Mouse (Mus musculus): Measurements from ENCODE around the gene Map2k7. TPM values are rescaled to one million over a fixed set of nuclear protein-coding genes. Genes with fewer than 3 reads are reported as not detected.
"Not testable (repeated sequence)": the region's sequence is repeated elsewhere in the genome, so short reads cannot be mapped to it uniquely, and the experiment has no call there.

Gene Map2k7
- polyA plus RNA-seq, 1 experiment from 2014 or later = 24.6 TPM

DNA sequence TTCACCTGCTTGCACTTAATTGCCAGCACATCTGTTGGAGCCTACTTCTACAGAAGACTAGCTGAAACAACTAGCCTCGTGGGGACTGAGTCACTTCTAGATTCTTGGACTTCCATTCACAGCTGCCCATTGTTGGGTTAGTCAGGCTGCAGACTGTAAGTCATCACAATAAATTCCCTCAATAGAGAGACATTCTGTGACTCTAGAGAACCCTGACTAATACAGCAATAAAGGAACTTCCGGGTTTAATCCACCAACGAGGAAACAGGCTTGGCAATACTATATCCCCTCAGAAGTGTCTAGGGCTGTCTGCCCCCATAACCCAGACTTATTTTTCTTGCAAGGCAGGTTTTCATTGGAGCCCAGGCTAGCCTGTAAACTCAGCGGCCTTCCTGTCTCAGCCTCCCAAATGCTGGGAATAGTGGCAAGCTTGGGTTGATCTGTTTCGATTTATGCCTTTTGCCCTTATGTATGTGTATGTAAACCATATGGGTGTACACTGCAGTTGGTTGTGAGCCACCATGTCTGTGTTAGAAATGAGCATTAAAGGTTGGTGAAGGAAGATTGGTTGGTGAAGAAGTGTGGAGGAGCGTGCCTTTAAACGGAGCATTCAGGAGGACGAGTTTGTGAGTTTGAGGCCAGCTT is 13.7 kb downstream of the Map2k7 start:
- Histone ChIP-seq H3K36me3 (peaks cover 27% of the 10 kb centered on the region), H3K27me3 (replicated peaks) (no peaks in the 10 kb centered on the region), H3K4me1 (peaks cover 27% of the 10 kb centered on the region), H3K4me3 (replicated peaks) (peak overlapping the region; percentile 92), H3K27ac (peak overlapping the region; percentile 31; the same call in 1 of the 2 replicates), H3K9ac (no peak overlapping the region), H3K9me3 (no peaks in the 10 kb centered on the region), H3K4me2 (peak overlapping the region; percentile 68)
- WGBS = 42% methylated on average over 8 of the region's 8 CpGs
- ATAC-seq (ENCODE audit: insufficient read depth, low FRiP score, low read depth) = no peak

DNA sequence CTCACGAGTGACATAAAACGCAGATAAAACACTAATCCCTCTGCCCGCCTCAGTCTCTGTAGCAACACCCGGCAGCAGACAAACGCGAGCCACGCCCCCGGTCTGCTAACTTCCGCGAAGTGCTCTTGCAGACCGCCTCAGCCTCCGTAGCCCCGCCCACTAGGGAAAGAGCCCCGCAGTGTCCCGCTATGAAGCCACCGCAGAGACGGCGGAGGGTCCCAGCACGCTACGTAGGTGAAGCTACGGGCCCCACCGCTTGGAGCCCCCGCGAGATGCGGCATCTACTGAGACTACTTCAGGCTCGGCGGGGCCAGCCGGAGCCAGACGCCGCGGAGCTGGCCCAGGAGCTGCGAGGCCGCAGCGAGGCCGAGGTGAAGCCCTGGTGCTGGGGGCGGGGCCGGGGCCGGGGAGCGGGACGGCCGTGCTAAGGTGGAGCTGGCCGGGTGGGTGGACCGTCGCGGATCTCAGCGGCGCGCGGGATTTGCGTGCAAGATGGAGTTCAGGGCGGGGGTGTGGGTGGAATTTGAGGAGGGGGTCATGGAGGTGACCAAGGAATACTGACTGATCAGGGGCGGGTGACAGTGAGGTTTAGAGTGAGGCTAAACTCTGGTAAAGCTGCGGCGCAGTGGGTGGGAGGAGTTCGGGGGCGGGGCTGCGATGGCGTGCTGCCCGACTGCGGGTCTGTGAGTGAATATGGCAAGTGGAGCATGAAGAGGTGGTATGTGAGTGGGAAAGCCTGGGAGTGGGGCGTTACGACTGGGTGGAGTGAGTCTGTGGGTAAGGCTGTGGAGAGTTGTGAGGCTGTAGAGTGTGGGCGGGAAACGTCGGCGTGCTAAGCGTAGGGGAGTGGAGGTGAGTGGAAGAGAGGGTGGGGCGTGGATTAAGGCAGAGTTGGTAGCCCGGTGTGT is 14.6 kb downstream of the Map2k7 start, which contains the start of gene Snapc2:
TSS of gene Snapc2 (plus strand) at position 147 of the 908 bp plus-strand sequence.
- WGBS = under 1% methylated on average over 69 of the region's 69 CpGs
- Histone ChIP-seq H3K4me2 (peak within 1 kb of the TSS; percentile 68), H3K27ac (peak within 1 kb of the TSS; percentile 94), H3K4me1 (peaks cover 36% of the 10 kb centered on the region), H3K27me3 (replicated peaks) (no peaks in the 10 kb centered on the region), H3K4me3 (replicated peaks) (peak within 1 kb of the TSS; percentile 92), H3K9ac (peak within 1 kb of the TSS; percentile 89), H3K36me3 (peaks cover 27% of the 10 kb centered on the region), H3K9me3 (no peaks in the 10 kb centered on the region)
- ATAC-seq (ENCODE audit: insufficient read depth, low FRiP score, low read depth) = peak; percentile 91

DNA sequence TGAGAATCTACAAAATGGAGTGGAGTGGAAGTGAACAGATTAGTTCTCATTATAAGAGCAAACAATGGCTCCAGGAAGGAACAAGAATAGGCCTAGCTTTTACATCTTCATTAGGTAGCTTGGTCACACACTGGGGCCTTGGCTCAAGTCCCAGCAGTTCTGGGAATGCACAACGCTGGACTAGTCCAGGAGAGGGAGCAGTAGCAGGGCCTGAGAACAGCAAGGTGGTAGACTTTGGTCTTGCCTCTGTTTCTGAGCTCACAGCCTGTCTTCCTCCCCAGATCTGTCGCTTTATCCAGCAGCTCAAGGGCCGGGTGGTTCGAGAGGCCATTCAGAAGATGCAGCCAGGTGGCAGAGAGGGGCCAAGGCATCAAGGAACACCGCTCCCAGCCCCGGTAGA is 15.5 kb downstream of the Map2k7 start:
- Histone ChIP-seq H3K36me3 (peaks cover 27% of the 10 kb centered on the region), H3K9me3 (no peaks in the 10 kb centered on the region), H3K9ac (peak overlapping the region; percentile 13; the same call in 1 of the 2 replicates), H3K27me3 (replicated peaks) (no peaks in the 10 kb centered on the region), H3K4me3 (replicated peaks) (peak overlapping the region; percentile 92; the same call in 1 of the 2 replicates), H3K4me2 (peak overlapping the region; percentile 68), H3K4me1 (peaks cover 36% of the 10 kb centered on the region), H3K27ac (peak overlapping the region; percentile 58; the same call in 1 of the 2 replicates)
- ATAC-seq (ENCODE audit: insufficient read depth, low FRiP score, low read depth) = no peak
- WGBS = 56% methylated on average over 6 of the region's 6 CpGs

DNA sequence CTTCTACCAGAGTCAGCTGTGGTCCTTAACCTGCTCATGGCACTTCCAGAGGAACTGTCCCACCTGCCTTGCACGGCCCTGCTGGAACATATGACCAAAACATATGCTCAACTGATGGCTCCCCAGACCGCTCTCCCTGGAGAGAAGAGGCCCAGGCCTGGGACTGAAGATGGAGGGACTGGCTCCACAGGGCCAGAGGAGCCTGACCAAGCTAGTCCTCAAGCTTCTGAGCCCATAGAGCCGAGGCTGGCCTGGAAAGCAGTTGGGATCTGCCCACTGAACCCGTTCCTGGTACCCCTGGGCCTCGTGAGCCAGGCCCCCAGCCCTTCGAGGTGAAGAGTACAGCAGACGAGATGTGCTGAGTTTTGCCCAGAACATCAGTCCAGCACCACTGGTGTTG is 16.9 kb downstream of the Map2k7 start:
- H3K27me3 ChIP-seq (replicated peaks); H3K9me3 ChIP-seq; H3K9ac ChIP-seq; ATAC-seq (ENCODE audit: insufficient read depth, low FRiP score, low read depth); H3K4me2 ChIP-seq; H3K4me3 ChIP-seq (replicated peaks); H3K27ac ChIP-seq: not testable (repeated sequence)
- Histone ChIP-seq H3K36me3 (peaks cover 29% of the 10 kb centered on the region), H3K4me1 (peaks cover 30% of the 10 kb centered on the region)
- 83% methylated on average over 7 of the region's 7 CpGs for WGBS

DNA sequence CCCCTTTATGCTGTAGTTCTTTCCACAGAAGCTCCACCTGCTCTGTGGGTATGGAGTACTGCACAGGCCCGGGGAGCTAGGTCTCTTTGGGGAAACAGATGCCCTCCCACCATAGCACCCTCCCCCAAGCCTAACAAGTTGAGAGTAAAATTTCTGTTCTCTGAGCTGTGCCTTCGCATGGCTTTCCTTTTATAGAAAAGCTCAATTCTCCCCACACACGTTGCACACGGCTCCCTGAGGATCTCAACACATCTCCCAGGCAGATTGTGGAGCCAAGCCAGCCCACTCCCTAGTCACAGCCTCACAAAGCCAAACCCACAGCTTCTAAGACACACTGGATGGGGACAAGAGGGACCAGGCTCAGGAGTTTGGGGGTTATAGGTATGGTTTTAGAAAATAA is 18.4 kb downstream of the Map2k7 start:
- Histone ChIP-seq H3K4me3 (replicated peaks) (no peak overlapping the region), H3K9me3 (no peaks in the 10 kb centered on the region), H3K4me2 (no peak overlapping the region), H3K9ac (no peak overlapping the region), H3K27ac (peak overlapping the region; percentile 60), H3K27me3 (replicated peaks) (no peaks in the 10 kb centered on the region), H3K4me1 (peaks cover 27% of the 10 kb centered on the region), H3K36me3 (peaks cover 42% of the 10 kb centered on the region)
- 44% methylated on average over 4 of the region's 4 CpGs for WGBS
- ATAC-seq (ENCODE audit: insufficient read depth, low FRiP score, low read depth) = no peak

DNA sequence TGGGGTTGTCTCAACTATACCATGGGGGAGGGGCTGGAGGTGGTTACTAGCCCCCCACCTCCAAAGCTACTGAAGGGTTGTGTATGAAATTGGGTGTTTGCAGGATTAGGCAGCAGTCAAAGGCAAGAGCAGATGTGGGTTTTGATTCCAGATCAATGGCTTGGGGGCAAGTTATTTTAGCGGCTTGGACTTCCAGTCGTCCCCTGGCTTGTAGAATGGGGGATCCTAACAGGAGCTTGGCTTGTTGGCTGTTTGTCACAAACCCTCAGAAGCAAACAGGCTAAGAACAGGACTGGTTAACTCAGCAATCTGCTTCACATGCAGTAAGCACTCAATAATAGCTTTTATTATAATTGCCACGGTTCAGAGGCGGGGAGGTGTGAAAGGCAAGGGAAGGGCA is 18.8 kb downstream of the Map2k7 start:
- Histone ChIP-seq H3K4me2 (peak overlapping the region; percentile 85), H3K27ac (peak overlapping the region; percentile 52), H3K4me3 (replicated peaks) (0 out of 2 replicates have a peak overlapping the region, but pooled peaks have one; percentile 72)

DNA sequence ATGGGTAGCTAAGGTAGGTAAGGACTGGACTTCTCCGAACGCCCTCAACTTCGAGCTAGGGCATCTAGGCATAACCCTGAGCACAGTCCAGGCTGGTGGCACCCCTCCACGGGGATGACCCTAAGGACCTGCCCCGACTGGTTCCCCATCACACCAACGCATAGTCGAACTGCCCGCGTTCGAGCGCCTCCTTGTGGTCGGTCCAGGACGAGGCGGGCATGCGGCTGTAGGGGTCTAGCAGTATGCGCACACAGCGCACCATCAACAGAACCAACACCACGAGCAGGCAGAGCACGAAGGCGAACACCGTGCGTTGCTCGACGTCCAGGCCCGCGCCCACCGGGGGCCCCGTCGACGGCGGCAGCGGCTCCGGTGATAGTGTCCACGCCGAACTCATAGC is 19.7 kb downstream of the Map2k7 start:
- Histone ChIP-seq H3K36me3 (peaks cover 48% of the 10 kb centered on the region), H3K4me3 (replicated peaks) (peak overlapping the region; percentile 72), H3K27ac (peak overlapping the region; percentile 79), H3K9me3 (no peaks in the 10 kb centered on the region), H3K27me3 (replicated peaks) (no peaks in the 10 kb centered on the region), H3K4me2 (peak overlapping the region; percentile 85), H3K4me1 (peaks cover 21% of the 10 kb centered on the region), H3K9ac (peak overlapping the region; percentile 67)
- peak; percentile 51 for ATAC-seq (ENCODE audit: insufficient read depth, low FRiP score, low read depth)
- 3% methylated on average over 35 of the region's 35 CpGs for WGBS

More for the DNA sequence above, 18.8 kb downstream of the Map2k7 start:
- Histone ChIP-seq H3K27me3 (replicated peaks) (no peaks in the 10 kb centered on the region), H3K9ac (no peak overlapping the region), H3K36me3 (peaks cover 44% of the 10 kb centered on the region), H3K4me1 (peaks cover 25% of the 10 kb centered on the region), H3K9me3 (no peaks in the 10 kb centered on the region)
- WGBS = 78% methylated on average over 4 of the region's 4 CpGs
- no peak for ATAC-seq (ENCODE audit: insufficient read depth, low FRiP score, low read depth)

DNA sequence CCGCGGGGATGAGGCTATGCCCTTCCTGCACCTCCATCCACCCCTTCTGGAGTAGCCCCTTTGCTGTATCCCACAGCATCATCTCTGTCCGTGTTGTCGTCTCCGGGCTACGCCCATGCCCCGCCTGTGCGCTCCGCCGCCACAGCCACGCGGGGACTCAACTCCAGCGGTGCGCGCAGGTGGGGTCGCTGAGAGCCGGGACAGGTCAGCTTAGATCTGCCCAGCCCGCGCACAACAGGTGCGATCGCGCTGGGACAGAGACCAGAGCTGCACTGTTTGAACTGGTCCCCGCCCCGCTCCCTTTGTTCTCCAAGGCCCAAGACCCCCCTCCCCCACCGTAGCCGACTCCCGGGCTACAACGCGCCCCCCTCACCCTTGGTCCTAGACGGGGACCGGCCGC is 20.1 kb downstream of the Map2k7 start:
- under 1% methylated on average over 31 of the region's 32 CpGs for WGBS
- peak overlapping the region; percentile 72 for H3K4me3 ChIP-seq (replicated peaks)
- H3K9me3 ChIP-seq = no peaks in the 10 kb centered on the region
- peaks cover 51% of the 10 kb centered on the region for H3K36me3 ChIP-seq
- no peaks in the 10 kb centered on the region for H3K27me3 ChIP-seq (replicated peaks)
- ATAC-seq (ENCODE audit: insufficient read depth, low FRiP score, low read depth) = peak; percentile 56
- H3K4me1 ChIP-seq = peaks cover 21% of the 10 kb centered on the region
- peak overlapping the region; percentile 79 for H3K27ac ChIP-seq
- peak overlapping the region; percentile 67 for H3K9ac ChIP-seq
- peak overlapping the region; percentile 85 for H3K4me2 ChIP-seq

DNA sequence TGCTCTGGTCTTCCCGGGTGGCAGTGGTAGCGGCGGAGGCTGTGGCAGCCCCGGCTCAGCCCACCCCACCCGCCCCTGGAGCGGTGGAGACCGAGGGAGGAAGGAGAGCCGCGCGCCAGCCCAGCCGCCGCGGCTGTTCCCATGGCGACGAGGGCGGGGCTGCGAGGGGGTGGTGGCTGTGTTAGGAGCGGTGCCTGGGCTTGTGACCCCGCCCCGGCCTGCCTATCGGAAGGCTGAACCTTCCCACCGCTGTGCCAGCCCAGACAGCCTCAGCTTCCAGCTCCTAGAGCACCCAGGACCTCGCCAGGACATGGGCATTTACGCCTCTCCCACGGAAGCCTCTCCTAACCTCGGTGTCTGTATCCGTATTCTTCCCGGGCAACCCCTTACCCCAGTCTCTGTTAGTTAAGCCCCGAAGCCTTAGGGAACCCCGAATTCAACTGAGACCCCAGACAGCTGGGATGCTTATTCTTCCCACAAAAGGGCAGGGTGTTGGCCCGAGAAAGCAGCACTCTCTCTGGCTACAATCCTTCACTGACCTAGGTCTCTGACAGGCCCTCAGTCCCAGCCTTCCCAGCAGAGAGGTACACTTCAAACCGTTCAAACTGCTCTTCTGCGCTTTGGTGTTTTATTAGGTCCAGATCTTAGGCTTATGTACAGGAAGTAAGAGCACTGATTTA is 20.7 kb downstream of the Map2k7 start, which contains the start of gene Ctxn1:
TSS of gene Ctxn1 (minus strand) at position 150 of the 680 bp plus-strand sequence.
- ATAC-seq (ENCODE audit: insufficient read depth, low FRiP score, low read depth) = peak; percentile 94
- WGBS = 8% methylated on average over 20 of the region's 33 CpGs
- peak within 1 kb of the TSS; percentile 79 for H3K27ac ChIP-seq
- H3K9ac ChIP-seq = peak within 1 kb of the TSS; percentile 67
- peak within 1 kb of the TSS; percentile 72 for H3K4me3 ChIP-seq (replicated peaks)
- H3K9me3 ChIP-seq = no peaks in the 10 kb centered on the region
- H3K4me2 ChIP-seq = peak within 1 kb of the TSS; percentile 85
- H3K36me3 ChIP-seq = peaks cover 56% of the 10 kb centered on the region
- H3K27me3 ChIP-seq (replicated peaks) = no peaks in the 10 kb centered on the region
- peaks cover 18% of the 10 kb centered on the region for H3K4me1 ChIP-seq

DNA sequence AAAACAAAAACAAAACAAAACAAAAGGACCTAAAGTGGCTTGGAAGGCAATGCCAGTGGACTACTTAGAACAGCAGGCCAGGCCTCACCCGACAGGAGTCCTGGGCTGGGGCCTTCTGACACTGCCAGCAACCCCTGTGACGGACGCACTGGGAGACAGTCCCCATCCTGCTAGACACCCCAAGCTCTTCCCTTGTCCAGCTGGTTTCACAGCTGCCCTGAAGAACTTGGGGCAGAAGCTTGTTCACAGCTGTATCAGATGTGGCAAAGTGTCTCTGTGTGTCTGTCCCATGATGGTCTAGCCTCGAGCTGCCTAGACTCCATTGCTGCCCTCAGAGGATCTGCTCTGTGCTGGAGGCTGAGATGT is 21.2 kb downstream of the Map2k7 start:
- Histone ChIP-seq H3K4me3 (replicated peaks) (no peak overlapping the region), H3K4me2 (no peak overlapping the region), H3K9me3 (no peaks in the 10 kb centered on the region), H3K4me1 (peaks cover 16% of the 10 kb centered on the region), H3K9ac (no peak overlapping the region), H3K27ac (no peak overlapping the region; the same call in 1 of the 2 replicates), H3K36me3 (peaks cover 55% of the 10 kb centered on the region), H3K27me3 (replicated peaks) (no peaks in the 10 kb centered on the region)
- WGBS = 77% methylated on average over 4 of the region's 4 CpGs
- no peak for ATAC-seq (ENCODE audit: insufficient read depth, low FRiP score, low read depth)

DNA sequence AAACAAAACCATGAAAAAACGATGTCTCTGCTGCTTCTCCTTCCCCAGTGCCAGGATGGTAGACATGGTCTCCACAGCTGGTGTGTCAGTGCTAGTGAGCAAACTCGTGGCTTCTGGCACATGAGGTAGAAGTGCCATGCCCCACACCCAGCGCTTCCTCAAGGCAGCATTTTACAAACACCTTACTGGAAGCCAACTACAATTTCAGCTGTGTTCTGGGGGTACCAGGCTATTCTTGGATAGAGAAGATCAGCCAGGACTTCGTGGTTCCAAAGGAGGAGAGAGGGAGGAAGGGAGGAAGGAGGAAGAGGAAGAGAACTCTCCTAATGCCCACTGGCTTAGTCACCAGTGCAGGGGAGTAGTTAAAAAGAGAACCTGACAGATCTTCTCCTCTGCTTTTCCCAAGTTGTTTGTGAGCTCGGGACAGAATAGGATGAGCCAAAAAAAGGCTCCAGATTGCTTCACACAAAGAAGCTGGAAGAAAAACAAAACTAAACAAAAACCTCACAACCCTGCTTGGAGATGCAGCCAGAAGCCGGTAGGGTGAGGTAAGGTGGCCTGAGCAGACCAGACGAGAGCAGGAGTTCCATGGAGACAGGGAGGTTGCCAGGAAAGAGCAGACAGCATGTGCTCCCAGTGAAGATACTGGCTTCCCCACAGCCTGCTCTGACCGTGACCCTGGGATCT is 24.7 kb downstream of the Map2k7 start:
- Histone ChIP-seq H3K27me3 (replicated peaks) (no peaks in the 10 kb centered on the region), H3K4me1 (peaks cover 7% of the 10 kb centered on the region; the same call in 1 of the 2 replicates), H3K9ac (no peak overlapping the region), H3K4me2 (no peak overlapping the region), H3K4me3 (replicated peaks) (no peak overlapping the region), H3K27ac (no peak overlapping the region), H3K9me3 (no peaks in the 10 kb centered on the region), H3K36me3 (peaks cover 68% of the 10 kb centered on the region)
- 85% methylated on average over 8 of the region's 8 CpGs for WGBS
- ATAC-seq (ENCODE audit: insufficient read depth, low FRiP score, low read depth) = no peak

All from stomach, embryonic 15.5 days (tissue).